Mouse (Mus musculus) forebrain, embryonic 11.5 days (tissue): ENCODE measurements around the gene Rnf26. TPM values are rescaled to one million over a fixed set of nuclear protein-coding genes. Genes with fewer than 3 reads are reported as not detected.

Experiments used
- ATAC-seq: fragments of 200-750 bp; cut with Nextera tagmentation; replicated peaks from 2 replicates; pipeline ENCODE4 v1.8.0; 2017; ENCODE audit warnings: moderate TSS enrichment; ENCODE audit not compliant: low FRiP score
- DNase-seq: peaks from one replicate; pipeline ENCODE4 v3.0.0-alpha.2; 2017; ENCODE audit warnings: low spot score
- H3K27ac ChIP-seq: fragments of 300-500 bp; sonication (generic); 2 replicates; pipeline ENCODE4 v1.5.1; 2014; ENCODE audit warnings: low read depth, low read length
- H3K27me3 ChIP-seq: fragments of 300-500 bp; sonication (generic); 2 replicates; pipeline ENCODE4 v1.6.1; 2014; ENCODE audit warnings: mild to moderate bottlenecking, low read length, mixed read lengths; ENCODE audit not compliant: control insufficient read depth, insufficient read depth
- H3K36me3 ChIP-seq: fragments of 300-500 bp; sonication (generic); 2 replicates; pipeline ENCODE4 v1.6.1; 2014; ENCODE audit warnings: mild to moderate bottlenecking, low read length, moderate library complexity, mixed read lengths; ENCODE audit not compliant: control insufficient read depth, insufficient read depth
- H3K4me1 ChIP-seq: fragments of 300-500 bp; sonication (generic); replicated peaks from 2 replicates; pipeline ENCODE4 v1.6.1; 2014; ENCODE audit warnings: low read length, mixed read lengths; ENCODE audit not compliant: control insufficient read depth, insufficient read depth
- H3K4me2 ChIP-seq: fragments of 300-500 bp; sonication (generic); 2 replicates; pipeline ENCODE4 v1.6.1; 2014; ENCODE audit warnings: low read depth, mild to moderate bottlenecking, low read length, moderate library complexity, mixed read lengths; ENCODE audit not compliant: severe bottlenecking
- H3K4me3 ChIP-seq: fragments of 300-500 bp; sonication (generic); 2 replicates; pipeline ENCODE4 v1.5.1; 2014; ENCODE audit warnings: low read depth, low read length
- H3K9ac ChIP-seq: fragments of 300-500 bp; sonication (generic); 2 replicates; pipeline ENCODE4 v1.6.1; 2014; ENCODE audit warnings: low read length
- H3K9me3 ChIP-seq: fragments of 300-500 bp; sonication (generic); 2 replicates; pipeline ENCODE4 v1.6.1; 2016; ENCODE audit warnings: low read length, mixed read lengths; ENCODE audit not compliant: control insufficient read depth
- WGBS: fragments of 180-500 bp; shearing (Covaris S2); extraction: QIAGEN DNeasy Blood & Tissue Kit; methylation state at CpG from one replicate; pipeline ENCODE4 v1.1.7; 2014; 5-methylcytosine and 5-hydroxymethylcytosine counted together
- polyA plus RNA-seq: library from polyadenylated mRNA; unstranded; fragments of >200 nt; fragmentation: Nextera tagmentation; extraction: Ambion mirVana; gene quantifications from 2 replicates; pipeline ENCODE4 v1.2.1, GENCODE M21; 2014

Gene Rnf26
- polyA plus RNA-seq, 1 experiment from 2014 or later: 82.3 TPM

- H3K9ac ChIP-seq: no peak overlapping the region
- no peaks in the 10 kb centered on the region for H3K36me3 ChIP-seq
- H3K9me3 ChIP-seq: no peaks in the 10 kb centered on the region
- no peak overlapping the region for H3K27ac ChIP-seq
- peaks cover 32% of the 10 kb centered on the region for H3K27me3 ChIP-seq
- DNase-seq (no peak), ATAC-seq (no peak)
- WGBS: 84% methylated on average over 5 of the region's 5 CpGs
- H3K4me2 ChIP-seq: no peak overlapping the region
- H3K4me3 ChIP-seq: no peak overlapping the region
- H3K4me1 ChIP-seq: peaks cover 10% of the 10 kb centered on the region
Observed at GRCm38 (mm10) chr9:44045884-44046272, 67.4 kb downstream of the Rnf26 start.

Other genes starting within 250 kb of the Rnf26 start
- gene Thy1, start 70.1 kb downstream of the Rnf26 start, polyA plus RNA-seq: not detected in 2 replicates
- gene Usp2, start 46.5 kb downstream of the Rnf26 start, polyA plus RNA-seq: 8.9 and 12.7 TPM in 2 replicates
- 0.11 TPM in 1 of 2 replicates, not detected in the other for gene Mfrp, start 11.8 kb downstream of the Rnf26 start, polyA plus RNA-seq
- gene C1qtnf5, start 6.3 kb downstream of the Rnf26 start, polyA plus RNA-seq: 0.47 and 0.79 TPM in 2 replicates
- gene Gm49380, start within 50 bp of the Rnf26 start, polyA plus RNA-seq: 0.97 TPM in 1 of 2 replicates, not detected in the other
- 12.9 and 14.8 TPM in 2 replicates for gene Mcam, start 21.0 kb upstream of the Rnf26 start, polyA plus RNA-seq
- gene Cbl, start 120.5 kb upstream of the Rnf26 start, polyA plus RNA-seq: 25.9 and 26.2 TPM in 2 replicates
- gene Ccdc153, start 127.2 kb upstream of the Rnf26 start, polyA plus RNA-seq: not detected in 2 replicates
- gene Pdzd3, start 138.0 kb upstream of the Rnf26 start, polyA plus RNA-seq: 0.16 TPM in 2 replicates
- gene Nlrx1, start 155.1 kb upstream of the Rnf26 start, polyA plus RNA-seq: 3.2 and 3.6 TPM in 2 replicates
- 6.7 and 9.6 TPM in 2 replicates for gene Abcg4, start 175.1 kb upstream of the Rnf26 start, polyA plus RNA-seq
- gene Hinfp, start 192.2 kb upstream of the Rnf26 start, polyA plus RNA-seq: 25.8 and 27.4 TPM in 2 replicates
- gene C2cd2l, start 206.8 kb upstream of the Rnf26 start, polyA plus RNA-seq: 12.2 and 13.7 TPM in 2 replicates
- gene Dpagt1, start 212.5 kb upstream of the Rnf26 start, polyA plus RNA-seq: 47.7 and 49.1 TPM in 2 replicates
- gene H2afx, start 221.2 kb upstream of the Rnf26 start, polyA plus RNA-seq: 463 and 498 TPM in 2 replicates
- 155 and 166 TPM in 2 replicates for gene Hmbs, start 230.7 kb upstream of the Rnf26 start, polyA plus RNA-seq
- 32.2 and 35.7 TPM in 2 replicates for gene Vps11, start 248.2 kb upstream of the Rnf26 start, polyA plus RNA-seq